Mouse (Mus musculus): ENCODE measurements around the gene Zmiz1. TPM values are rescaled to one million over a fixed set of nuclear protein-coding genes. Genes with fewer than 3 reads are reported as not detected.

The Zmiz1 gene
- 15.3 and 31.4 TPM in 2 replicates for polyA plus RNA-seq (2012; rRNA removed)

GRCm38 (mm10) chr14:25459016-25459393 lies at the start of gene Zmiz1:
TSS of gene Zmiz1 (plus strand) at chr14:25459185.
- DNase-seq (ENCODE audit: low spot score) = no peak

GRCm38 (mm10) chr14:25411848-25412527 lies 47.0 kb upstream of the Zmiz1 start:
- DNase-seq (ENCODE audit: low spot score) = no peak

- no peak for DNase-seq (ENCODE audit: low spot score)
Measured at GRCm38 (mm10) chr14:25412811-25413210, 46.2 kb upstream of the Zmiz1 start.

- no peak for DNase-seq (ENCODE audit: low spot score)
Measured at GRCm38 (mm10) chr14:25413510-25413909, 45.5 kb upstream of the Zmiz1 start.

- no peak for DNase-seq (ENCODE audit: low spot score)
Measured at GRCm38 (mm10) chr14:25414115-25414514, 44.9 kb upstream of the Zmiz1 start.

GRCm38 (mm10) chr14:25420001-25420690 lies 38.8 kb upstream of the Zmiz1 start:
- DNase-seq (ENCODE audit: low spot score) = no peak

- no peak for DNase-seq (ENCODE audit: low spot score)
Measured at GRCm38 (mm10) chr14:25420987-25421386, 38.0 kb upstream of the Zmiz1 start.

GRCm38 (mm10) chr14:25421596-25422001 lies 37.4 kb upstream of the Zmiz1 start:
- DNase-seq (ENCODE audit: low spot score) = no peak

- DNase-seq (ENCODE audit: low spot score) = no peak
Measured at GRCm38 (mm10) chr14:25422946-25423345, 36.0 kb upstream of the Zmiz1 start.

- DNase-seq (ENCODE audit: low spot score) = no peak
Measured at GRCm38 (mm10) chr14:25423721-25424443, 35.1 kb upstream of the Zmiz1 start.

GRCm38 (mm10) chr14:25438255-25438654 lies 20.7 kb upstream of the Zmiz1 start:
- no peak for DNase-seq (ENCODE audit: low spot score)

GRCm38 (mm10) chr14:25440116-25440515 lies 18.9 kb upstream of the Zmiz1 start:
- DNase-seq (ENCODE audit: low spot score) = no peak

- DNase-seq (ENCODE audit: low spot score) = no peak
Measured at GRCm38 (mm10) chr14:25440777-25441176, 18.2 kb upstream of the Zmiz1 start.

- DNase-seq (ENCODE audit: low spot score) = no peak
Measured at GRCm38 (mm10) chr14:25441469-25441868, 17.5 kb upstream of the Zmiz1 start.

GRCm38 (mm10) chr14:25442676-25443075 lies 16.3 kb upstream of the Zmiz1 start:
- no peak for DNase-seq (ENCODE audit: low spot score)

- DNase-seq (ENCODE audit: low spot score) = no peak
Measured at GRCm38 (mm10) chr14:25447136-25447775, 11.7 kb upstream of the Zmiz1 start.

- DNase-seq (ENCODE audit: low spot score) = no peak
Measured at GRCm38 (mm10) chr14:25448471-25448870, 10.5 kb upstream of the Zmiz1 start.

GRCm38 (mm10) chr14:25451099-25451667 lies 7.8 kb upstream of the Zmiz1 start:
- DNase-seq (ENCODE audit: low spot score) = no peak

- no peak for DNase-seq (ENCODE audit: low spot score)
Measured at GRCm38 (mm10) chr14:25451699-25452632, 7.0 kb upstream of the Zmiz1 start.

GRCm38 (mm10) chr14:25452633-25453025 lies 6.4 kb upstream of the Zmiz1 start:
- DNase-seq (ENCODE audit: low spot score) = no peak
